Mouse (Mus musculus): ENCODE measurements around the gene Cfap97d2. TPM values are rescaled to one million over a fixed set of nuclear protein-coding genes. Genes with fewer than 3 reads are reported as not detected.

Cfap97d2 gene
- total and polyA plus RNA-seq, 3 experiments = not detected

- Histone ChIP-seq H3K79me2 (ENCODE audit: control insufficient read depth, insufficient read depth, low read length, poor library complexity) (no peaks in the 10 kb centered on the region), H3K9me3 (replicated peaks; ENCODE audit: insufficient read depth, low read length) (no peaks in the 10 kb centered on the region), H3K9ac (ENCODE audit: control insufficient read depth, low read depth, low read length, poor library complexity, severe bottlenecking) (no peak overlapping the region), H3K27me3 (ENCODE audit: control insufficient read depth in 1 of 2, insufficient read depth in 2 of 2, low read length in 2 of 2) (peaks cover 0 to 1% of the 10 kb centered on the region in 2 experiments; a peak in 1 of 4 replicates), H3K4me1 (ENCODE audit: control insufficient read depth in 1 of 2, insufficient read depth in 2 of 2, low read length in 2 of 2) (no peaks in the 10 kb centered on the region), H3K4me3 (ENCODE audit: control insufficient read depth in 1 of 2, insufficient read depth in 1 of 2, low read depth in 2 of 2, low read length in 2 of 2) (no peak overlapping the region), H3K36me3 (ENCODE audit: control insufficient read depth in 1 of 2, insufficient read depth in 2 of 2, low read length in 2 of 2) (no peaks in the 10 kb centered on the region), H3K27ac (ENCODE audit: control insufficient read depth, low read depth, low read length) (no peak overlapping the region)
- no peak for DNase-seq (ENCODE audit: low read depth, low spot score)
- TF ChIP-seq ZKSCAN1 (IDR thresholded peaks at IDR 0.05; ENCODE audit: low read depth, low read length) (no peak), HCFC1 (IDR thresholded peaks at IDR 0.05; ENCODE audit: low read depth, low read length) (no peak), JUND (IDR thresholded peaks at IDR 0.05; ENCODE audit: low read depth, low read length) (no peak), MYB (IDR thresholded peaks at IDR 0.05; ENCODE audit: low read depth, low read length) (no peak), CHD1 (IDR thresholded peaks at IDR 0.05; ENCODE audit: low read depth, low read length) (no peak), NRF1 (IDR thresholded peaks at IDR 0.05; ENCODE audit: insufficient read depth, low read depth, low read length, poor library complexity, severe bottlenecking) (no peak), TCF12 (IDR thresholded peaks at IDR 0.05; ENCODE audit: low read depth, low read length) (no peak), MAZ (IDR thresholded peaks at IDR 0.05; ENCODE audit: low read depth, low read length) (no peak), RAD21 (IDR thresholded peaks at IDR 0.05; ENCODE audit: low read depth, low read length) (no peak), MXI1 (IDR thresholded peaks at IDR 0.05; ENCODE audit: low read depth, low read length) (no peak), EP300 (IDR thresholded peaks at IDR 0.05; ENCODE audit: low read depth in 1 of 2, low read length in 2 of 2) (no peak), TAL1 (IDR thresholded peaks at IDR 0.05; ENCODE audit: low read length) (no peak), GATA1 (IDR thresholded peaks at IDR 0.05; ENCODE audit: low read depth, low read length) (no peak), USF2 (IDR thresholded peaks at IDR 0.05; ENCODE audit: borderline replicate concordance in 1 of 2, insufficient read depth in 1 of 2, low read depth in 1 of 2, low read length in 2 of 2) (no peak), ZMIZ1 (IDR thresholded peaks at IDR 0.05; ENCODE audit: low read depth, low read length) (no peak), NELFE (IDR thresholded peaks at IDR 0.05; ENCODE audit: low read depth, low read length) (no peak), KAT2A (conservative IDR thresholded peaks at IDR 0.05; ENCODE audit: low read depth, low read length) (no peak), POLR2A (IDR thresholded peaks at IDR 0.05; ENCODE audit: control insufficient read depth in 1 of 2, insufficient read depth in 1 of 2, low read depth in 1 of 2, low read length in 2 of 2, poor library complexity in 1 of 2) (no peak)
Observed at GRCm38 (mm10) chr8:13706918-13707317, 1.2 kb downstream of the Cfap97d2 start.

- no peak for DNase-seq (ENCODE audit: low read depth, low spot score)
- peaks cover 0 to 1% of the 10 kb centered on the region in 2 experiments; a peak in 1 of 4 replicates for H3K27me3 ChIP-seq (ENCODE audit: control insufficient read depth in 1 of 2, insufficient read depth in 2 of 2, low read length in 2 of 2)
- TF ChIP-seq SMC3 (IDR thresholded peaks at IDR 0.05; ENCODE audit: low read depth, low read length) (no peak), E2F4 (IDR thresholded peaks at IDR 0.05; ENCODE audit: borderline replicate concordance, low read depth, low read length) (no peak), TBP (IDR thresholded peaks at IDR 0.05; ENCODE audit: low read depth, low read length) (no peak), MAX (IDR thresholded peaks at IDR 0.05; ENCODE audit: low read length) (no peak)
Observed at GRCm38 (mm10) chr8:13708514-13708913, 2.8 kb downstream of the Cfap97d2 start.

More at GRCm38 (mm10) chr8:13708514-13708913, 2.8 kb downstream of the Cfap97d2 start:
- Histone ChIP-seq H3K9ac (ENCODE audit: control insufficient read depth, low read depth, low read length, poor library complexity, severe bottlenecking) (no peak overlapping the region), H3K4me3 (ENCODE audit: control insufficient read depth in 1 of 2, insufficient read depth in 1 of 2, low read depth in 2 of 2, low read length in 2 of 2) (no peak overlapping the region), H3K9me3 (replicated peaks; ENCODE audit: insufficient read depth, low read length) (no peaks in the 10 kb centered on the region), H3K36me3 (ENCODE audit: control insufficient read depth in 1 of 2, insufficient read depth in 2 of 2, low read length in 2 of 2) (no peaks in the 10 kb centered on the region), H3K79me2 (ENCODE audit: control insufficient read depth, insufficient read depth, low read length, poor library complexity) (no peaks in the 10 kb centered on the region), H3K27ac (ENCODE audit: control insufficient read depth, low read depth, low read length) (no peak overlapping the region), H3K4me1 (ENCODE audit: control insufficient read depth in 1 of 2, insufficient read depth in 2 of 2, low read length in 2 of 2) (no peaks in the 10 kb centered on the region)

Data from MEL (cell line).